ENCODE assay signal across 18 mouse cellular contexts in the genomic region with DNA sequence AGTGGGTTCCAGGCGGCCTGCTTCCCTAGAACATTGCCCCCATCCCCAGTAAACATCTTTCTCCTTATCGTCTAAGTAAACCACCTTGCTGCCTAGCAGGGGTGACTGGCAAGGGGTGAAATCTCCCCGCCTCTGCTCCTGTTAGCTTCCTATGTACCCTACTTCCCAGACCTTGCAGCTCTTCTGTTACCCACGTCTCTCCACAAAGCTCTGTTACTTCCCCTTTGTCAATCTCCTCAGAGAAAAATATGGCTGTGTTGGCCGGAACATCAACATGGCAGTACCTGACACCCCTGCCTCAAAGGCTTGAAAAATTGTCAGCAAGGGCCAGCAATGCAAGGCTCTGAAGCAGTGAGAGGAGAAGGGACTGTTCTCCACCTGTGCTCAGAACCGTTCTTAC.
"Had no signal": no experiment of that assay in that cellular context is flagged by ENCODE, and none has a peak within 500 bp of the region (broad histone marks: within the 10 kb centered on the region; RNA-seq: fewer than 3 reads in every experiment).

No protein-coding gene starts in this region.

- H3K4me2 ChIP-seq: kidney, embryonic 15.5 days; liver, embryonic 13.5 days; midbrain, embryonic 12.5 days; midbrain, embryonic 15.5 days; neural tube, embryonic 12.5 days; neural tube, embryonic 15.5 days had no signal

- H3K27ac ChIP-seq: kidney, embryonic 15.5 days; left cerebral cortex, adult 2 months; liver, embryonic 13.5 days; midbrain, embryonic 12.5 days; midbrain, embryonic 15.5 days; neural tube, embryonic 12.5 days; neural tube, embryonic 15.5 days had no signal

- H3K9me3 ChIP-seq: kidney, embryonic 15.5 days; liver, embryonic 13.5 days; megakaryocyte, embryonic 14.5 days; midbrain, embryonic 12.5 days; midbrain, embryonic 15.5 days; neural tube, embryonic 12.5 days; neural tube, embryonic 15.5 days had no signal

- H3K4me3 ChIP-seq: kidney, embryonic 15.5 days; left cerebral cortex, adult 2 months; liver, embryonic 13.5 days; megakaryocyte, embryonic 14.5 days; midbrain, embryonic 12.5 days; midbrain, embryonic 15.5 days; neural tube, embryonic 12.5 days; neural tube, embryonic 15.5 days had no signal

- H3K36me3 ChIP-seq: kidney, embryonic 15.5 days; liver, embryonic 13.5 days; midbrain, embryonic 12.5 days; midbrain, embryonic 15.5 days; neural tube, embryonic 12.5 days; neural tube, embryonic 15.5 days had no signal

- DNase-seq: kidney, adult 8-10 months; kidney, postnatal 10 days; kidney, postnatal 36 days; layer of hippocampus, postnatal 36 days; liver, embryonic 13.5 days; lung, adult 2 months; lung, postnatal 14 days; lung, postnatal 4 days; retina, postnatal 1 day; thymus, adult 18-20 months; thymus, postnatal 4 days had no signal

- H3K27me3 ChIP-seq: kidney, embryonic 15.5 days; liver, embryonic 13.5 days; midbrain, embryonic 12.5 days; midbrain, embryonic 15.5 days; neural tube, embryonic 12.5 days; neural tube, embryonic 15.5 days had no signal

- ATAC-seq: midbrain, embryonic 15.5 days had no signal

- H3K9ac ChIP-seq: kidney, embryonic 15.5 days; liver, embryonic 13.5 days; midbrain, embryonic 12.5 days; midbrain, embryonic 15.5 days; neural tube, embryonic 12.5 days; neural tube, embryonic 15.5 days had no signal

- H3K4me1 ChIP-seq: liver, embryonic 13.5 days; megakaryocyte, embryonic 14.5 days; midbrain, embryonic 12.5 days; midbrain, embryonic 15.5 days; neural tube, embryonic 12.5 days; neural tube, embryonic 15.5 days had no signal
